Mouse (Mus musculus) small intestine, adult 2 months (tissue): ENCODE measurements around the gene Slc35f1. TPM values are rescaled to one million over a fixed set of nuclear protein-coding genes. Genes with fewer than 3 reads are reported as not detected.

Source experiments
- H3K27ac ChIP-seq: fragments of 200-500 bp; 2 replicates; pipeline ENCODE4 v1.5.1; 2012; ENCODE audit warnings: low read depth, low read length, control low read depth, inconsistent platforms; ENCODE audit not compliant: insufficient read depth
- H3K27me3 ChIP-seq: fragments of 200-500 bp; 2 replicates; pipeline ENCODE4 v1.6.1; 2012; ENCODE audit warnings: mild to moderate bottlenecking, moderate library complexity, low read length, inconsistent platforms; ENCODE audit not compliant: control insufficient read depth, insufficient read depth
- H3K36me3 ChIP-seq: fragments of 200-500 bp; 2 replicates; pipeline ENCODE4 v1.6.1; 2012; ENCODE audit warnings: mild to moderate bottlenecking, low read length, control low read depth, inconsistent platforms; ENCODE audit not compliant: control insufficient read depth, insufficient read depth
- H3K4me1 ChIP-seq: fragments of 200-500 bp; 2 replicates; pipeline ENCODE4 v1.6.1; 2012; ENCODE audit warnings: low read length, inconsistent platforms, mixed read lengths; ENCODE audit not compliant: control insufficient read depth, insufficient read depth, insufficient read length
- H3K4me3 ChIP-seq: fragments of 200-500 bp; 2 replicates; pipeline ENCODE4 v1.5.1; 2012; ENCODE audit warnings: low read depth, mild to moderate bottlenecking, control low read depth, inconsistent platforms, low read length, moderate library complexity
- CTCF ChIP-seq: fragments of 200-500 bp; IDR thresholded peaks from 2 replicates; pipeline ENCODE4 v1.5.1; 2012; ENCODE audit warnings: low read depth, mild to moderate bottlenecking, control low read depth, inconsistent platforms, low read length, moderate library complexity, mixed read lengths; ENCODE audit not compliant: insufficient replicate concordance, insufficient read length; ENCODE audit errors: extremely low read depth
- POLR2A ChIP-seq: fragments of 200-500 bp; IDR thresholded peaks from 2 replicates; pipeline ENCODE4 v1.6.1; 2012; ENCODE audit warnings: low read depth, mild to moderate bottlenecking, control low read depth, inconsistent platforms, low read length, moderate library complexity
- WGBS: fragments of 180-500 bp; shearing (Covaris S2); methylation state at CpG from one replicate; pipeline ENCODE4 v1.1.7; 2018; 5-methylcytosine and 5-hydroxymethylcytosine counted together
- polyA plus RNA-seq: library from polyadenylated mRNA; depleted of rRNA; stranded (reverse); fragments of >200 nt; gene quantifications from 2 replicates; pipeline ENCODE4 v1.2.3, GENCODE M21; 2012

Slc35f1 gene
- polyA plus RNA-seq, 1 experiment = 0.41 TPM

GRCm38 (mm10) chr10:52904914-52905313 lies 214.6 kb downstream of the Slc35f1 start:
- H3K27me3 ChIP-seq = no peaks in the 10 kb centered on the region
- H3K4me3 ChIP-seq = no peak overlapping the region
- H3K36me3 ChIP-seq = no peaks in the 10 kb centered on the region
- no peaks in the 10 kb centered on the region for H3K4me1 ChIP-seq
- 80% methylated on average over 2 of the region's 2 CpGs for WGBS
- no peak overlapping the region for H3K27ac ChIP-seq
- TF ChIP-seq POLR2A = no peak
- TF ChIP-seq CTCF = no peak

- no peak for TF ChIP-seq POLR2A
- no peak for TF ChIP-seq CTCF
- H3K4me3 ChIP-seq = no peak overlapping the region
- H3K36me3 ChIP-seq = no peaks in the 10 kb centered on the region
- no peaks in the 10 kb centered on the region for H3K4me1 ChIP-seq
- H3K27me3 ChIP-seq = no peaks in the 10 kb centered on the region
- 31% methylated on average over 2 of the region's 2 CpGs for WGBS
- no peak overlapping the region for H3K27ac ChIP-seq
Measured at GRCm38 (mm10) chr10:52911762-52912161, 221.4 kb downstream of the Slc35f1 start.

GRCm38 (mm10) chr10:52918715-52919114 lies 228.4 kb downstream of the Slc35f1 start:
- TF ChIP-seq POLR2A = no peak

GRCm38 (mm10) chr10:52923143-52923542 lies 232.8 kb downstream of the Slc35f1 start:
- H3K4me1 ChIP-seq = no peaks in the 10 kb centered on the region
- H3K27ac ChIP-seq = no peak overlapping the region
- 72% methylated on average over 8 of the region's 8 CpGs for WGBS
- H3K27me3 ChIP-seq = no peaks in the 10 kb centered on the region; the same call in 1 of the 2 replicates
- no peak overlapping the region for H3K4me3 ChIP-seq
- H3K36me3 ChIP-seq = no peaks in the 10 kb centered on the region
- TF ChIP-seq POLR2A (no peak), CTCF (no peak)

More at GRCm38 (mm10) chr10:52918715-52919114, 228.4 kb downstream of the Slc35f1 start:
- Histone ChIP-seq H3K27me3 (no peaks in the 10 kb centered on the region), H3K27ac (no peak overlapping the region), H3K4me3 (no peak overlapping the region), H3K36me3 (no peaks in the 10 kb centered on the region), H3K4me1 (no peaks in the 10 kb centered on the region)
- 84% methylated on average over 5 of the region's 5 CpGs for whole genome bisulfite sequencing

- H3K4me1 ChIP-seq = no peaks in the 10 kb centered on the region
- H3K27ac ChIP-seq = no peak overlapping the region
- WGBS = 82% methylated on average over 3 of the region's 3 CpGs
- H3K4me3 ChIP-seq = no peak overlapping the region
- H3K36me3 ChIP-seq = no peaks in the 10 kb centered on the region
- no peak for TF ChIP-seq CTCF
- TF ChIP-seq POLR2A = no peak
- H3K27me3 ChIP-seq = no peaks in the 10 kb centered on the region; the same call in 1 of the 2 replicates
Measured at GRCm38 (mm10) chr10:52926330-52926729, 236.0 kb downstream of the Slc35f1 start.

GRCm38 (mm10) chr10:52932159-52932558 lies 241.8 kb downstream of the Slc35f1 start:
- Histone ChIP-seq H3K4me3 (no peak overlapping the region), H3K27me3 (no peaks in the 10 kb centered on the region), H3K27ac (no peak overlapping the region), H3K4me1 (no peaks in the 10 kb centered on the region), H3K36me3 (no peaks in the 10 kb centered on the region)
- WGBS = 63% methylated on average over 1 of the region's 1 CpGs
- TF ChIP-seq POLR2A (no peak), CTCF (no peak)

- H3K36me3 ChIP-seq = no peaks in the 10 kb centered on the region
- H3K4me3 ChIP-seq = no peak overlapping the region
- TF ChIP-seq CTCF (no peak), POLR2A (no peak)
- no peaks in the 10 kb centered on the region for H3K27me3 ChIP-seq
- H3K4me1 ChIP-seq = no peaks in the 10 kb centered on the region
- H3K27ac ChIP-seq = no peak overlapping the region
Measured at GRCm38 (mm10) chr10:52934615-52935014, 244.3 kb downstream of the Slc35f1 start.
